Mouse (Mus musculus) left cerebral cortex, adult 11 months (tissue): ENCODE measurements around the gene Slc2a1.

Experiments
- DNase-seq: peaks from one replicate; pipeline ENCODE4 v3.0.0; 2022; ENCODE audit warnings: low spot score

Gene Slc2a1

GRCm38 (mm10) chr4:119108495-119109408 lies at the start of gene Slc2a1:
Slc2a1 (plus strand) TSS chr4:119108711.
- peak; percentile 87 for DNase-seq

GRCm38 (mm10) chr4:119066791-119067190 lies 41.7 kb upstream of the Slc2a1 start:
- no peak for DNase-seq

- no peak for DNase-seq
Measured at GRCm38 (mm10) chr4:119067204-119067603, 41.3 kb upstream of the Slc2a1 start.

- DNase-seq, result no peak
Measured at GRCm38 (mm10) chr4:119068918-119069317, 39.6 kb upstream of the Slc2a1 start.

GRCm38 (mm10) chr4:119070181-119070580 lies 38.3 kb upstream of the Slc2a1 start:
- DNase-seq, result no peak

GRCm38 (mm10) chr4:119070959-119071647 lies 37.4 kb upstream of the Slc2a1 start:
- DNase-seq, result no peak

- no peak for DNase-seq
Measured at GRCm38 (mm10) chr4:119071648-119072362, 36.7 kb upstream of the Slc2a1 start.

GRCm38 (mm10) chr4:119072363-119072940 lies 36.1 kb upstream of the Slc2a1 start:
- no peak for DNase-seq

- DNase-seq, result no peak
Measured at GRCm38 (mm10) chr4:119072941-119073451, 35.5 kb upstream of the Slc2a1 start.

- DNase-seq, result no peak
Measured at GRCm38 (mm10) chr4:119073626-119074025, 34.9 kb upstream of the Slc2a1 start.

GRCm38 (mm10) chr4:119074596-119074995 lies 33.9 kb upstream of the Slc2a1 start:
- DNase-seq, result no peak

GRCm38 (mm10) chr4:119075273-119075672 lies 33.2 kb upstream of the Slc2a1 start:
- DNase-seq, result no peak

- DNase-seq, result no peak
Measured at GRCm38 (mm10) chr4:119076336-119076735, 32.2 kb upstream of the Slc2a1 start.

- DNase-seq, result no peak
Measured at GRCm38 (mm10) chr4:119077084-119077682, 31.3 kb upstream of the Slc2a1 start.

- DNase-seq, result no peak
Measured at GRCm38 (mm10) chr4:119079928-119080327, 28.6 kb upstream of the Slc2a1 start.

- no peak for DNase-seq
Measured at GRCm38 (mm10) chr4:119082740-119083231, 25.7 kb upstream of the Slc2a1 start.

- DNase-seq, result no peak
Measured at GRCm38 (mm10) chr4:119088424-119088823, 20.1 kb upstream of the Slc2a1 start.

GRCm38 (mm10) chr4:119093890-119094289 lies 14.6 kb upstream of the Slc2a1 start:
- no peak for DNase-seq

GRCm38 (mm10) chr4:119094987-119095386 lies 13.5 kb upstream of the Slc2a1 start:
- no peak for DNase-seq

- DNase-seq, result no peak
Measured at GRCm38 (mm10) chr4:119096401-119096800, 12.1 kb upstream of the Slc2a1 start.

GRCm38 (mm10) chr4:119097421-119097820 lies 11.1 kb upstream of the Slc2a1 start:
- no peak for DNase-seq
